Mouse (Mus musculus): ENCODE results near the gene Neurl3.

The Neurl3 gene

DNA sequence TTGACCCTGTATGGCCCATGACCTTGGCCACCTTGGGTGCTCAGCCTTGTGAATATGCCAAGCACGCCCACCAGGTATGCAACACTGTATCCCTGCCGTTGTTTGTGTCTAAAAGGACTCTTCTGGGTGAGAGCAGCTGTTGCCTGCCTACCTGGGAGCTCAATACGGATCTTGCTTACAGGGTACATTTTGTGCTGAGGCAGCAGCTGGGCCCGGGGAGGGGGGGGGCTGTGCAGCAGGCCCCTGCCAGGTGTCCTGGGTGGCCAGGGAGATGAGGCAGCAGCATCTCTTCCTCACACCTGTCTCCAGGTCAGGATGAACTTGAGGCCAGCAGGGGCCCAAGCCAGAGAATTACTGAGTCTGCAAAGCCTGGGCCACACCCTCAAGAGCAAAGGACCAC, 23.6 kb upstream of the Neurl3 start:
- DNase-seq (ENCODE audit: low spot score in 2 of 2): no peak

DNA sequence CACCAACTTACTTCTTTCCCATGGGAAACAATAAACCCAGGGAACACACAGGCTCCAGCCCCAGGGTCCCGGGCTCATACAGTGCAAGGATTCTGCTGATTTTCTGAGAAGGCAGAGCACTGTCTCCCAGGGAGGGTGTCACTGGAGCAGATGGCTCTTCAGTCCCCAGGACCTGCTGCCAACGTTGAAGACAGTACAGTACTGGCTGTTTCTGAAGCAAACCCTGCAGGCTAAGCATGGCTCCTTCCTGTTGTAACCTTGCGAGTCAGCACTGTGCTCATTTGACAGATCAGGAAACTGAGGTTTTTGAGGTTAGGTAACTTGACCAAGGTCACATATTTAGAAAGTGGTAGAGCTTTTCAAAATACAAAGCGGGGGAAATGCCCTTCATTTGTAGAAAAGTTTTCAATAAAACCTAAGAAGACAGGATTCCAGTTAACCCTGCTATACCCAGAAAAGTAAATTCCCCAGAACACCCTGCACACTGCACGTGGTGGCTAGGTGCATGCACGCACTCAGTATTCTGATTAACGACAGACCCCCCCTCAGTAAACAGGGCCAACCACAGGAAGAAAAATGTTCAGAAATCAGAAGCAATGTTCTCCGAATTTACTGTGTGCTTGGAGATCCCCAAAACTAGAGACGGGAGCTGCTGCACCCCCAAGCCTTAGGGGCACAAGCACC, 22.1 kb upstream of the Neurl3 start:
- DNase-seq (ENCODE audit: low spot score in 2 of 2): no peak

DNA sequence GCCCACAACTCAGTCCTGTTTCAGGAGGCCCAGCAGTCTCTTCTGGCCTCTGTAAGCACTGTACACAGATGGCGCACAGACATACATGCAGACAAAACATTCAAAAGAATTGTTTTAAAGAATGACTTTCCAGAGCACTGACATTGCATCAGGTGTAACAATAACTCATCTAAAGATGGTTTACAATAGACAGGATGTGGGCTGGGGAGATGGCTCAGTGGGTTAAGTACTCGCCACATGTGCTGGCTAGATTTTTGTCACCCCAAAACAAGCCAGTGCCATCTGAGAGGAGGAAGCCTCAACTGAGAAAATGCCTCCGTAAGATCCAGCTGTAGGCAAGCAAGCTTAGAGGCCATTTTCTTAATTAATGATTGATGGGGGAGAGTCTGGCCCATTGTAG, 19.9 kb upstream of the Neurl3 start:
- DNase-seq (ENCODE audit: low spot score in 2 of 2): peak; percentile 53 to 56

DNA sequence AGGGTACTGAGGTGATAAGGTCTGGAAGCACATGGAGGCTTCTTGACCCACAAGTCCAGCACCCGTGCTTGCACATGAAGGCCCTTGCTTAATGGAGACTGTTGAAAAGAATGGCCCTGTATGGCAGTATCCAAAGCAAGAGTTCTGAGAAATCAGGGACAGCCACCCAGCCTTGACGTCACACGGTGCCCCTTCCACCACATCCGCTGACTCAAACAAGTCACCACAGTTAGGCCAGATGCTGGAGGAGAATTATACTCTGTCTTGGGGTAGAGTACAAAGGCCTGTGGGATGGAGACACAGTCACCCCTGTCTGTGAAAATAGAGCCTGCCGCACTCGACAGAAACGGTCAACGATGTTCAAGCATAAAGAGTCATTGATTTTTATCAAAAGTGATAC, 19.0 kb upstream of the Neurl3 start:
- peak in 1 of 2 experiments; percentile 35 for DNase-seq (ENCODE audit: low spot score in 2 of 2)

DNA sequence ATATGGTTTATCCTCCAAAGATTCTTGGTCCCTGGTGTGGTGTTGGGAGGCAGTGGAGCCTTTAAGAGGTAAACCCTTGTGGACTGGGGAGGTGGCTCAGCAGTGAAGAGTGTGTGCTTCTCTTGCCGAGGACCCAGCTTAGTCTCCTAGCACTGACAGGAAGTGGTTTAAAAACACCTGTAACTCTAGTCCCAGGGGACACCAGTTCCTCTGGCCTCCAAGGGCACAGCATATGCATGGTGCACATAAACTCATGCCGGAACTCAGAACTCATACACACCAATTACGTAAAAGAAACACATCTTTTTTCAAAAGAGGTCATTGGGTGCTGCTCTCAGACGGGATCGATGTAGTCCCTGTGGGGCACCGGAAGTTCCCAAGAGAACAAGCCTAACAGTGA, 7.4 kb upstream of the Neurl3 start:
- peak; percentile 50 for DNase-seq (ENCODE audit: low spot score in 2 of 2)

DNA sequence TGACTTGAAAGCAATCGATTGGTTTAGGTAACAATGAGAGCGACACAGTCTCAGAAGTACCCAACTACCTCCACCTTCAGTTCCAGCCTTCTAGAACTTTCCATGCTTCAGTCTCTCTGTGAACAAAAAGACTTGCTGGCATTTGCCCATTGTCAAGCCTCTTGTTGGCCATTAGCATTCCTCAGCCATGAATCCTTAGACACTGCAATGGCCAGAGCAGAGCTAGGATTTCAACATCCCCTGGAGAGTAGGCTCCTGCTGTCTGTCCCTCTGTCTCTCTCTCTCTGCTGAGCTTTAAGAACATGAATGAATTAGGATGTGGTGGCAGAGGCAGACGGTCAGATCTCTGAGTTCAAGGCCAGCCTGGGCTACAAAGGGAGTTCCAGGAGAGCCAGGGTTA, 6.5 kb upstream of the Neurl3 start:
- no peak for DNase-seq (ENCODE audit: low spot score in 2 of 2)

GRCm38 (mm10) chr1:36279202-36279601, 4.7 kb upstream of the Neurl3 start:
- peak; percentile 79 to 96 for DNase-seq (ENCODE audit: low spot score in 2 of 2)

GRCm38 (mm10) chr1:36277267-36278060, 3.0 kb upstream of the Neurl3 start:
- peak; percentile 76 to 90 for DNase-seq (ENCODE audit: low spot score in 2 of 2)

DNA sequence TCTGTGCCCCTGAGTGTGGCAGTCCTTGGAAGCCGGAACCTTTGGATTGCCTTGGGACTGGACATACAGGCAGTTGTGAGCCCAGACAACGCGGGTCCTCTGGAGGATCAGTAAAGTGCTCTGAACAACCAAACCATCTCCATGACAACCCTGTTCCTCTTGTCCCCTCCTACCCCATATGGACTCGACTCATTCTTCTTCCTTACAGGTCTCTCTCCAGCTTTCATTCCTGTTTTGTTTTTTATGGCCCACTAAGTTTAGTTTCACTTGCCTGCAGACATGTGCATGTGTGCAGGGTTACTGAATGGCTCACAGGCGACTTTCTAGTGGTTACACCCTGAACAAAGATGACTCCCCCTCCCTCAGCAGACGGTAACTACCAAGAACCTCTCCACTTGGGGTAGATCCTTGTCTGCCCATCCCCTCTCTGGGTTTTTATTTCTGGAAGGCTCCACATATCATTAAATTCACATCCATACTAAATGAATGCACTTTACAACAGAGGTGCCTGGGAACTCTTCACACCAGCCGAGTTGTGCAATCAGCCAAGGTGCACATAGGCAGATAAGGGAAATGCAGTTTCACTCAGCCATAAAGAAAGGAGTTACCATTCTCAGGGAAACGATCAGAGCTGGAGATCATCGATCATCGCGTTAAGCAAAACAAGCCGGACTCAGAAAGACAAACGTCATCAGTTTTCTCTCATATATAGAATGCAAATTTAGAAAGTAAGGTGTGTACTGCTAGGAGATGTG, 1.3 kb upstream of the Neurl3 start:
- no peak for DNase-seq (ENCODE audit: low spot score in 2 of 2)

- DNase-seq (ENCODE audit: low spot score in 2 of 2): no peak
Measured at GRCm38 (mm10) chr1:36273288-36273687, 1.2 kb downstream of the Neurl3 start.

GRCm38 (mm10) chr1:36272546-36272945, 1.9 kb downstream of the Neurl3 start:
- no peak for DNase-seq (ENCODE audit: low spot score in 2 of 2)

DNA sequence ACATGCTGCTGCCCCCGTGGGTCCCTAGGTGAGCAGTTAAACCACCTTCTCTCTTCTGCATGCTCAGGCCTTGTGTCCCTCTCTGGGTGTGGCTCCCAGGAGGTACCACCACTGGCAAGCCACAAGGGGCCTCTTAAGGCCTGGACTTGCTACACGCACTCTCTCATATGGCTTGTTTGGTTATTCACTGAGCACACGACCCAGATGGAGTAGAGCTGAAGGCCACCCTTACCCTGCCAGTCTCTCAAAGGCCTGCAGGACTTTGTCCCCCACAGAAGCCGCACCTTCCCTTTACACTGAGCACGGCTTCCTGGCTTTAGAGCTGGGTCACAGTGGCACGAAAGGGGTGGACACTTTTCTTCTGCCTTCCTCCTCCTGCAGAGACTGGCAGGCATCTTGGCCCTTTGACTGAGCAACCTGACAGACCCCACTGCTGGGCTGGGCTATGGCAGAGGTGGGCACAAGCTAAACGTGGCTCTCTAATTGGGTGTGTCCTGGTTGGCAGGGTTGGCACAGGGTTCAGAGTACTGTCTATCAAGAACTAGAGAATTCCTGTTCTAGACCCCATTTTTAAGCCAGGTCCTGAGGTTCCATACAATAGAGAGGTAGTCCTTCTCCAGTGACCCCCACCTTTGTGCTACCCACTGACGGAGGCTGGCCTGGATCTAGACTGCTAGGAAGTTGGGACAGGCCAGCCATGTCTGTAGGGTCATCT, 2.8 kb downstream of the Neurl3 start:
- no peak for DNase-seq (ENCODE audit: low spot score in 2 of 2)

- no peak for DNase-seq (ENCODE audit: low spot score in 2 of 2)
Measured at GRCm38 (mm10) chr1:36270666-36271065, 3.8 kb downstream of the Neurl3 start.

- no peak for DNase-seq (ENCODE audit: low spot score in 2 of 2)
Measured at GRCm38 (mm10) chr1:36269121-36269795, 5.2 kb downstream of the Neurl3 start.

DNA sequence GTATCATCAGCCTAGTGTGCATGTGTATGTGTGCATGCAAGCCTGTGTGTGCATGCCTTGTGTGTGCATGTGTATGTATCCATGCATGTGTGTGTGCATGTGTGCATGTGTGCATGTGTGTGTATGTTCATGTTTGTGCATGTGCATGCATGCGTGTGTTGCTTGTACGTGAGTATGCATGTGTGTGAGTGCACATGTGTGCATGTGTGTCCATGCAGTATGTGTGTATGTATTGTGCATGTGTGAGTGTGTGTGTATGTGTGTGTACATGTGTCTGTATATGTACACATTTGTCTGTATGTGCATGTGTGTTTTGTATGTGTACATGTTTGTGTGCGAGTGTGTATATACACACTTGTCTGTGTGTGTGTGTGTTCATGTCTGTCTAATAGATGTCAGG, 6.9 kb downstream of the Neurl3 start:
- DNase-seq (ENCODE audit: low spot score in 2 of 2): no peak

DNA sequence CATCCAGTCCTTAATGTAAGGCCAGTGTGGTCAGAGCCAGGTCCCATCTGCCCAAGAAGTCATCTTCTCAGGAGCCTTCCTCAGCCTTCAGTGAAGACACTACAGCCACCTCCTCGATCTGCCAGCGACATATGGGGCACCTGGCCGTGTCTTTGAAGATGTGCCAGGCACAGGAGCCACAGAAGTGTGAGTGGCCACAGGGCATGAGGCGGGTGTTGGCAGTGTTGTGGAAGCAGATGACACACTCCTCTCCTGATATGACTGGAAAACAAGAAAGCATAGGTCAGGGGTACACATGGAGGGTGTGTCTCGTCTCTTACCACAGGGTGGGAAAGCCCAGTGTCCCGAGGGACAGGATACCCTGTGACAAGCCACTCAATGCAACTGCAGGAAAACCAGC, 8.2 kb downstream of the Neurl3 start:
- no peak for DNase-seq (ENCODE audit: low spot score in 2 of 2)

DNA sequence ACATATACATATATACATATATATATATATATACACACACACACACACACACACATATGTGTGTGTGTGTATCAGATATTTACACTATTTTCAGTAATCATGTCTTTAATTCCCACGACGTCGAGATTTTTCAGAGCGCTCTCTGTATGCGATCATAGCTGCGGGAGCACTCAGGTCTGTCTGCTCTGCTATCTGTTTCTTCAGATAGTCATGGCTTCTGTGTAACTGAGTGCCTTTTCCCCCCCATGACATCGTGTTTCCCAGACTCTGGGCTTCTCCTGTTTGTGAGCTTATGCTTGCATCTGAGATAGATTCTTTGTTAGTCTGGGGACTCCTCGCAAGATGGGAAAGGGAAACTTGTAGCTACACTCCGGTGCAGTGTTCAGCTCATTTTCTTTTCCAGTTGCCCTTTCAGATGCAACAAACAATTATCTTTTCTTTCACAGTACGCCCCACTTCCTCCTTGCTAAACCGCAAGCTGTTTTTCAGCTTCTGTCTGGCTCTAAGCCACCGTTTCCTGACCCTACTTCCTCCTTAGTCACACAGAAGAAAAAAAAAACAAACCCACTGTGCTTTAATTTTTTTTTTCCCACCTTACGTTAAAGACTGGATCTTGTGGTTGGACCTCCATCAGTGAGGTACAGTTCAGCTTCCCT, 10.5 kb downstream of the Neurl3 start:
- DNase-seq (ENCODE audit: low spot score in 2 of 2): peak; percentile 69 to 71

GRCm38 (mm10) chr1:36261708-36262504, 12.6 kb downstream of the Neurl3 start:
- no peak for DNase-seq (ENCODE audit: low spot score in 2 of 2)

DNA sequence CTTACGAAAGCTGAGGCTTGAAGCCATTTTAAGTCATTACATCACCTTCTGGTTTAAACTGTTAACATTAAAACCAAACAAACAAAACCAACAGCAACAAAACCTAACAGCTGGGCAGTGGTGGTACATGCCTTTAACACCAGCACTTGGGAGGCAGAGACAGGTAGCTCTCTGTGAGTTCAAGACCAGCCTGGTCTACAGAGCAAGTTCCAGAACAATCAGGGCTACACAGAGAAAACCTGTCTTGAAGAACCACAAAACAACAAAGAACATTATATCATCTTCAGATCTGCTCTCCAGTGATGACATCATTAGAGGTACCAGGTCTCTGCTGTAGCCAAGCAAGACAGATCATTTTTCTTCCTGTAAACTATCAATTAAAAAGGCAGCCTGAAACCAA, 14.1 kb downstream of the Neurl3 start:
- DNase-seq (ENCODE audit: low spot score in 2 of 2): no peak

DNA sequence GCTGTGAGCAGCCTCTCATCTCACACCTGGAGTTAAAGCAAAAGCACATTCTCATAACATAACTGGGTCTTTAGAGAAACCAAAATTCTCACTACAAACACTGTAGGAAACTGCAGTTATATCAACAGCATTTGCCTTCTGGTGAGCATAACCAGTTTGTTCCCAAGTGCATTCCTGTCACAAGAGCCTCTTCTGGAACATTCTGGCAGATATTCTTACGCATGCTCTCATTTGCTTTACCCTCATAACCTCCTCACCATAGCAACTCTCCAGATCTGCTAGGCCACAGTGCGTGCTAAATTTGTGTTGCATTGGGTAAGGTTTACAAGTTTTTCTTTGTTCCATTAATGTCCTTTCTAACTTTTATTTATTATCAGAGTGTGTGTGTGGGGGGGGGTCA, 15.2 kb downstream of the Neurl3 start:
- DNase-seq (ENCODE audit: low spot score in 2 of 2): no peak

Data from thymus, postnatal 10 days (tissue).